Mouse (Mus musculus) naive thymus-derived CD4-positive, alpha-beta T cell, adult 2 months (primary cell): ENCODE data around the gene Mycbp.

Experiments
- DNase-seq: peaks from one replicate; pipeline ENCODE4 v3.0.0-alpha.2; 2011; ENCODE audit warnings: low read depth

Mycbp gene

GRCm38 (mm10) chr4:123904333-123905125 lies at the start of gene Mycbp:
Gene Mycbp, plus strand, starts transcription at chr4:123904832.
- DNase-seq, result peak; percentile 100

- DNase-seq, result no peak
Observed at GRCm38 (mm10) chr4:123856888-123857287, 47.7 kb upstream of the Mycbp start.

GRCm38 (mm10) chr4:123858090-123858489 lies 46.5 kb upstream of the Mycbp start:
- no peak for DNase-seq

- DNase-seq, result no peak
Observed at GRCm38 (mm10) chr4:123859379-123859778, 45.3 kb upstream of the Mycbp start, which contains the start of gene 4933427I04Rik. Gene 4933427I04Rik, plus strand, starts transcription at chr4:123859679.

- DNase-seq, result no peak
Observed at GRCm38 (mm10) chr4:123859803-123860202, 44.8 kb upstream of the Mycbp start.

GRCm38 (mm10) chr4:123860621-123861020 lies 44.0 kb upstream of the Mycbp start:
- DNase-seq, result no peak

GRCm38 (mm10) chr4:123893726-123894125 lies 10.9 kb upstream of the Mycbp start:
- no peak for DNase-seq

- no peak for DNase-seq
Observed at GRCm38 (mm10) chr4:123894295-123894694, 10.3 kb upstream of the Mycbp start.

- peak; percentile 76 for DNase-seq
Observed at GRCm38 (mm10) chr4:123898696-123899095, 5.9 kb upstream of the Mycbp start.

GRCm38 (mm10) chr4:123903432-123903831 lies 1.2 kb upstream of the Mycbp start:
- DNase-seq, result no peak

GRCm38 (mm10) chr4:123905126-123905668 lies 565 bp downstream of the Mycbp start:
- DNase-seq, result peak; percentile 26

- no peak for DNase-seq
Observed at GRCm38 (mm10) chr4:123911503-123911902, 6.9 kb downstream of the Mycbp start.

- DNase-seq, result no peak
Observed at GRCm38 (mm10) chr4:123912431-123912830, 7.8 kb downstream of the Mycbp start.

GRCm38 (mm10) chr4:123916748-123917547 lies 12.3 kb downstream of the Mycbp start, which contains the start of gene Rragc:
Gene Rragc, plus strand, starts transcription at chr4:123917446.
- peak; percentile 97 for DNase-seq

- DNase-seq, result no peak
Observed at GRCm38 (mm10) chr4:123917548-123918140, 13.0 kb downstream of the Mycbp start, which contains the start of gene 4930535I16Rik. Gene 4930535I16Rik, minus strand, starts transcription at chr4:123918022.

GRCm38 (mm10) chr4:123918851-123919250 lies 14.2 kb downstream of the Mycbp start:
- no peak for DNase-seq

GRCm38 (mm10) chr4:123921055-123921565 lies 16.5 kb downstream of the Mycbp start:
- no peak for DNase-seq

- DNase-seq, result no peak
Observed at GRCm38 (mm10) chr4:123927961-123928360, 23.3 kb downstream of the Mycbp start.

- DNase-seq, result no peak
Observed at GRCm38 (mm10) chr4:123929994-123930393, 25.4 kb downstream of the Mycbp start.

- no peak for DNase-seq
Observed at GRCm38 (mm10) chr4:123934306-123934705, 29.7 kb downstream of the Mycbp start.

GRCm38 (mm10) chr4:123936059-123936458 lies 31.4 kb downstream of the Mycbp start:
- no peak for DNase-seq

- peak; percentile 87 for DNase-seq
Observed at GRCm38 (mm10) chr4:123939838-123940237, 35.2 kb downstream of the Mycbp start.
